Mouse (Mus musculus): ENCODE results near the gene Gzf1.

Gzf1 gene

GRCm38 (mm10) chr2:148680775-148681291 lies at the start of gene Gzf1:
Gene Gzf1, plus strand, starts transcription at chr2:148681023.
- CTCF ChIA-PET: no interaction called here

GRCm38 (mm10) chr2:148631602-148632001 lies 49.2 kb upstream of the Gzf1 start:
- CTCF ChIA-PET: no interaction called here

- CTCF ChIA-PET: no interaction called here
Measured at GRCm38 (mm10) chr2:148634466-148634865, 46.4 kb upstream of the Gzf1 start.

GRCm38 (mm10) chr2:148642610-148643370 lies 38.0 kb upstream of the Gzf1 start:
- CTCF ChIA-PET: no interaction called here

- CTCF ChIA-PET: interaction anchor here (0.6 kb wide), 1 partner anchor 11 kb away, joined by 10 read pairs; no protein-coding TSS in a partner anchor
Measured at GRCm38 (mm10) chr2:148644421-148645000, 36.3 kb upstream of the Gzf1 start.

GRCm38 (mm10) chr2:148650587-148651357 lies 30.1 kb upstream of the Gzf1 start:
- CTCF ChIA-PET: no interaction called here

- CTCF ChIA-PET: no interaction called here
Measured at GRCm38 (mm10) chr2:148654961-148655360, 25.9 kb upstream of the Gzf1 start.

- CTCF ChIA-PET: interaction anchor here (0.6 kb wide), 1 partner anchor 247 kb away, joined by 13 read pairs; no protein-coding TSS in a partner anchor
Measured at GRCm38 (mm10) chr2:148663458-148663857, 17.4 kb upstream of the Gzf1 start.

- CTCF ChIA-PET: no interaction called here
Measured at GRCm38 (mm10) chr2:148672199-148673096, 8.4 kb upstream of the Gzf1 start, which contains the start of gene Nxt1. Gene Nxt1, plus strand, starts transcription at chr2:148672601.

GRCm38 (mm10) chr2:148677801-148678200 lies 3.0 kb upstream of the Gzf1 start:
- CTCF ChIA-PET: no interaction called here

- CTCF ChIA-PET: interaction anchor here (0.6 kb wide), 1 partner anchor 13 kb away, joined by 4 read pairs; no protein-coding TSS in a partner anchor
Measured at GRCm38 (mm10) chr2:148679346-148679745, 1.5 kb upstream of the Gzf1 start.

GRCm38 (mm10) chr2:148681461-148681891 lies 653 bp downstream of the Gzf1 start:
- CTCF ChIA-PET: no interaction called here

GRCm38 (mm10) chr2:148683031-148683430 lies 2.2 kb downstream of the Gzf1 start:
- CTCF ChIA-PET: no interaction called here

- CTCF ChIA-PET: no interaction called here
Measured at GRCm38 (mm10) chr2:148684972-148685371, 4.1 kb downstream of the Gzf1 start.

GRCm38 (mm10) chr2:148685709-148686108 lies 4.9 kb downstream of the Gzf1 start:
- CTCF ChIA-PET: no interaction called here

GRCm38 (mm10) chr2:148686862-148687261 lies 6.0 kb downstream of the Gzf1 start:
- CTCF ChIA-PET: no interaction called here

GRCm38 (mm10) chr2:148687971-148688370 lies 7.1 kb downstream of the Gzf1 start:
- CTCF ChIA-PET: no interaction called here

GRCm38 (mm10) chr2:148689444-148690140 lies 8.8 kb downstream of the Gzf1 start:
- CTCF ChIA-PET: no interaction called here

GRCm38 (mm10) chr2:148690291-148690690 lies 9.5 kb downstream of the Gzf1 start:
- CTCF ChIA-PET: interaction anchor here (0.6 kb wide), 1 partner anchor 12 kb away, joined by 3 read pairs; no protein-coding TSS in a partner anchor

GRCm38 (mm10) chr2:148690781-148691180 lies 10.0 kb downstream of the Gzf1 start:
- CTCF ChIA-PET: interaction anchor here (0.6 kb wide), 1 partner anchor 12 kb away, joined by 3 read pairs; no protein-coding TSS in a partner anchor
